8 mouse cellular contexts compared by ENCODE assay signal in genomic region chr9:82973321-82973892, GRCm38 (mm10). TPM values are rescaled to one million over a fixed set of nuclear protein-coding genes. Genes with fewer than 3 reads are reported as not detected.
DNase-seq lines count a peak whose midpoint lies in the region; ATAC-seq and TF ChIP-seq lines count a peak whose summit lies in the region.

No protein-coding gene starts in this region.

- no peak for DNase-seq in lung, postnatal 0 days (ENCODE audit: low spot score)
- DNase-seq in lung, postnatal 4 days, result no peak
- no peak for DNase-seq in left cerebral cortex, adult 8-10 months (ENCODE audit: low spot score in 2 of 2)
- DNase-seq in gastrocnemius, postnatal 25 days, result no peak

- no peaks in the 10 kb centered on the region for H3K27me3 ChIP-seq in lung, postnatal 0 days (replicated peaks; ENCODE audit: insufficient read depth, low read length)
- no peaks in the 10 kb centered on the region for H3K27me3 ChIP-seq in heart, embryonic 16.5 days (ENCODE audit: control insufficient read depth, insufficient read depth, low read length)
- no peaks in the 10 kb centered on the region for H3K27me3 ChIP-seq in limb, embryonic 15.5 days
- H3K27me3 ChIP-seq in stomach, embryonic 15.5 days (replicated peaks), result no peaks in the 10 kb centered on the region

- TF ChIP-seq CTCF in lung, postnatal 0 days (IDR thresholded peaks at IDR 0.05), result no peak

- no peak overlapping the region for H3K9ac ChIP-seq in lung, postnatal 0 days (replicated peaks; ENCODE audit: low read depth)
- H3K9ac ChIP-seq in heart, embryonic 16.5 days (ENCODE audit: low read length), result peak overlapping the region; percentile 97
- H3K9ac ChIP-seq in limb, embryonic 15.5 days, result peak overlapping the region; percentile 91; the same call in 1 of the 2 replicates
- peak overlapping the region; percentile 29; the same call in 1 of the 2 replicates for H3K9ac ChIP-seq in stomach, embryonic 15.5 days

- no peaks in the 10 kb centered on the region for H3K9me3 ChIP-seq in lung, postnatal 0 days (ENCODE audit: low read length)
- H3K9me3 ChIP-seq in heart, embryonic 16.5 days (replicated peaks; ENCODE audit: control insufficient read depth, low read length), result no peaks in the 10 kb centered on the region
- no peaks in the 10 kb centered on the region for H3K9me3 ChIP-seq in limb, embryonic 15.5 days
- H3K9me3 ChIP-seq in stomach, embryonic 15.5 days, result no peaks in the 10 kb centered on the region

- H3K4me3 ChIP-seq in lung, postnatal 0 days (ENCODE audit: low read depth, low read length), result peak overlapping the region; percentile 99
- H3K4me3 ChIP-seq in brown adipose tissue, adult 24 weeks (ENCODE audit: insufficient read depth, low read depth, low read length), result peak overlapping the region; percentile 49
- H3K4me3 ChIP-seq in heart, embryonic 16.5 days (ENCODE audit: low read length), result peak overlapping the region; percentile 95
- peak overlapping the region; percentile 78 for H3K4me3 ChIP-seq in limb, embryonic 15.5 days
- peak overlapping the region; percentile 90 for H3K4me3 ChIP-seq in stomach, embryonic 15.5 days (replicated peaks)

- WGBS in lung, postnatal 0 days, result 16% methylated on average over 8 of the region's 8 CpGs
- WGBS in heart, embryonic 16.5 days, result 22% methylated on average over 8 of the region's 8 CpGs
- 10% methylated on average over 8 of the region's 8 CpGs for WGBS in limb, embryonic 15.5 days
- 15% methylated on average over 8 of the region's 8 CpGs for WGBS in stomach, embryonic 15.5 days

- peaks cover 4% of the 10 kb centered on the region; the same call in 1 of the 2 replicates for H3K4me1 ChIP-seq in lung, postnatal 0 days (ENCODE audit: insufficient read depth, low read depth, low read length)
- H3K4me1 ChIP-seq in brown adipose tissue, adult 24 weeks (ENCODE audit: control insufficient read depth, insufficient read depth, insufficient read length, low read length), result peaks cover 5% of the 10 kb centered on the region
- H3K4me1 ChIP-seq in heart, embryonic 16.5 days (ENCODE audit: control insufficient read depth, insufficient read depth, low read length), result peaks cover 11% of the 10 kb centered on the region
- H3K4me1 ChIP-seq in limb, embryonic 15.5 days, result peaks cover 9% of the 10 kb centered on the region; the same call in 1 of the 2 replicates
- H3K4me1 ChIP-seq in stomach, embryonic 15.5 days, result no peaks in the 10 kb centered on the region

- ATAC-seq in lung, postnatal 0 days, result no peak
- no peak for ATAC-seq in heart, embryonic 16.5 days (replicated peaks; ENCODE audit: extremely low read depth, insufficient read depth, low FRiP score)
- no peak for ATAC-seq in limb, embryonic 15.5 days (ENCODE audit: insufficient number of reproducible peaks, low FRiP score, low TSS enrichment, low read depth)
- no peak for ATAC-seq in stomach, embryonic 15.5 days (ENCODE audit: insufficient read depth, low FRiP score, low read depth)

- H3K27ac ChIP-seq in lung, postnatal 0 days (ENCODE audit: low read length), result peak overlapping the region; percentile 100
- H3K27ac ChIP-seq in brown adipose tissue, adult 24 weeks (replicated peaks; ENCODE audit: low read depth, low read length), result peak overlapping the region; percentile 62
- peak overlapping the region; percentile 100 for H3K27ac ChIP-seq in heart, embryonic 16.5 days (ENCODE audit: low read length)
- 0 out of 2 replicates have a peak overlapping the region, but pooled peaks have one; percentile 1 for H3K27ac ChIP-seq in limb, embryonic 15.5 days
- 0 out of 2 replicates have a peak overlapping the region, but pooled peaks have one; percentile 11 for H3K27ac ChIP-seq in stomach, embryonic 15.5 days

- TF ChIP-seq EP300 in lung, postnatal 0 days (IDR thresholded peaks at IDR 0.05), result no peak

- H3K4me2 ChIP-seq in lung, postnatal 0 days (replicated peaks; ENCODE audit: low read depth, low read length), result peak overlapping the region; percentile 66
- H3K4me2 ChIP-seq in heart, embryonic 16.5 days (ENCODE audit: low read depth, low read length), result peak overlapping the region; percentile 62
- H3K4me2 ChIP-seq in limb, embryonic 15.5 days, result peak overlapping the region; percentile 56
- peak overlapping the region; percentile 61 for H3K4me2 ChIP-seq in stomach, embryonic 15.5 days

- no peaks in the 10 kb centered on the region for H3K36me3 ChIP-seq in lung, postnatal 0 days (ENCODE audit: insufficient read depth, low read length)
- H3K36me3 ChIP-seq in heart, embryonic 16.5 days (ENCODE audit: control insufficient read depth, insufficient read depth), result peaks cover 2% of the 10 kb centered on the region; the same call in 1 of the 2 replicates
- no peaks in the 10 kb centered on the region for H3K36me3 ChIP-seq in limb, embryonic 15.5 days
- H3K36me3 ChIP-seq in stomach, embryonic 15.5 days, result no peaks in the 10 kb centered on the region

RNA-seq across cellular contexts. Expression of gene Phip, which starts 1.9 kb away (rescaled TPM):
- 31.0 and 38.1 TPM in 2 replicates for polyA plus RNA-seq in lung, postnatal 0 days (2015; fragmentation: Nextera tagmentation; extraction: Ambion mirVana)
- 7.0 and 8.2 TPM in 2 replicates for polyA plus RNA-seq in brown adipose tissue, adult 24 weeks (2012; ENCODE audit: insufficient read depth, insufficient read length, missing spikeins)
- polyA plus RNA-seq in heart, embryonic 16.5 days (2015; fragmentation: Nextera tagmentation; extraction: Ambion mirVana), result 45.4 and 48.6 TPM in 2 replicates
- 86.1 and 87.9 TPM in 2 replicates for polyA plus RNA-seq in limb, embryonic 15.5 days (2015; fragmentation: Nextera tagmentation; extraction: Ambion mirVana)
- 63.6 and 66.0 TPM in 2 replicates for polyA plus RNA-seq in stomach, embryonic 15.5 days (2015; fragmentation: Nextera tagmentation; extraction: Ambion mirVana)
- total RNA-seq in left cerebral cortex, adult 8-10 months (2022), result 10 to 100 TPM; 68.8 to 76.1 (median 70.5) TPM
- total RNA-seq in gastrocnemius, postnatal 25 days (2021), result 10 to 100 TPM; 24.9 to 26.7 TPM

Comparison
In these comparisons a context has a peak if more than half of its experiments do, and no peak if none do; other contexts are left out.
1. H3K27ac ChIP-seq: peak in every context shown above with its lines; median percentile 100 in lung, postnatal 0 days; 100 in heart, embryonic 16.5 days; 62 in brown adipose tissue, adult 24 weeks; 11 in stomach, embryonic 15.5 days; 1 in limb, embryonic 15.5 days.
2. H3K4me3 ChIP-seq: peak in every context shown above with its lines; median percentile 99 in lung, postnatal 0 days; 95 in heart, embryonic 16.5 days; 90 in stomach, embryonic 15.5 days; 78 in limb, embryonic 15.5 days; 49 in brown adipose tissue, adult 24 weeks.